Mouse (Mus musculus) stomach, embryonic 15.5 days (tissue): ENCODE data around the gene Wdr31. TPM values are rescaled to one million over a fixed set of nuclear protein-coding genes. Genes with fewer than 3 reads are reported as not detected.

Source experiments
- ATAC-seq: fragments of 200-750 bp; cut with Nextera tagmentation; 2 replicates; pipeline ENCODE4 v1.8.0; 2017; ENCODE audit warnings: low read depth, moderate number of reproducible peaks, moderate TSS enrichment; ENCODE audit not compliant: insufficient read depth, low FRiP score
- H3K27ac ChIP-seq: fragments of 300-500 bp; sonication (generic); 2 replicates; pipeline ENCODE4 v1.5.1; 2015; ENCODE audit warnings: mild to moderate bottlenecking, inconsistent platforms
- H3K27me3 ChIP-seq: fragments of 300-500 bp; sonication (generic); replicated peaks from 2 replicates; pipeline ENCODE4 v1.6.1; 2015; ENCODE audit warnings: inconsistent platforms
- H3K36me3 ChIP-seq: fragments of 300-500 bp; sonication (generic); 2 replicates; pipeline ENCODE4 v1.6.1; 2015; ENCODE audit warnings: inconsistent platforms
- H3K4me1 ChIP-seq: fragments of 300-500 bp; sonication (generic); 2 replicates; pipeline ENCODE4 v1.6.1; 2015; ENCODE audit warnings: inconsistent platforms
- H3K4me2 ChIP-seq: fragments of 300-500 bp; sonication (generic); 2 replicates; pipeline ENCODE4 v1.6.1; 2015; ENCODE audit warnings: mild to moderate bottlenecking, inconsistent platforms
- H3K4me3 ChIP-seq: fragments of 300-500 bp; sonication (generic); replicated peaks from 2 replicates; pipeline ENCODE4 v1.5.1; 2015; ENCODE audit warnings: inconsistent platforms
- H3K9ac ChIP-seq: fragments of 300-500 bp; sonication (generic); 2 replicates; pipeline ENCODE4 v1.6.1; 2015; ENCODE audit warnings: inconsistent platforms
- H3K9me3 ChIP-seq: fragments of 300-500 bp; sonication (generic); 2 replicates; pipeline ENCODE4 v1.6.1; 2016; ENCODE audit warnings: inconsistent platforms
- WGBS: fragments of 180-500 bp; shearing (Covaris S2); methylation state at CpG from one replicate; pipeline ENCODE4 v1.1.7; 2015; 5-methylcytosine and 5-hydroxymethylcytosine counted together
- polyA plus RNA-seq: library from polyadenylated mRNA; unstranded; fragments of >200 nt; fragmentation: Nextera tagmentation; extraction: Ambion mirVana; gene quantifications from 2 replicates; pipeline ENCODE4 v1.2.1, GENCODE M21; 2015

Wdr31 gene
- 6.2 and 7.8 TPM in 2 replicates for polyA plus RNA-seq

DNA sequence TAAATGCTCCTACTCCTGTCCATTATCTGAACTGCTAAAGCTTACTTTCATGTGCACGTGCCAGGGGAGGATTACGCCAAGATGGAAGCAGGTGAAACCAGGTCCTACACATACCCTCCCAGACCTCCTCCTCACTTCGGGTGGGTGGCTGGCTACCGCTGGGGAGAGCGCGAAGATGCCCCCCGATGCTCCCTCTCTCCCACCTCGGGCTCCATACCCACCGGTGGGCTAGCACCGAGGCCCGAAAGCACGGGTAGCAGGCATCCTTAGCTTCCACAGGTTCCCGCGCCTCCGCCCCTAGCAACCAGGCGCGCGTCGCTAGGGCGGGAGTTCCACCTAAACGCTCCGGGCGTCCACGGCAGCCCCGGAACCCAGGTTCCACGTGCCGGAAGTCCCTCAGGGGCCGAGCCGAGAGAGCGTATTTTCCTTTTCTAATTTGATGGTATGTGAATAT is at the start of gene Wdr31:
TSS of gene Wdr31 (minus strand) at position 299 of the 454 bp plus-strand sequence.
- Histone ChIP-seq H3K4me2 (peak within 1 kb of the TSS; percentile 83), H3K27me3 (no peaks in the 10 kb centered on the region), H3K9me3 (no peaks in the 10 kb centered on the region), H3K36me3 (no peaks in the 10 kb centered on the region), H3K9ac (peak within 1 kb of the TSS; percentile 35; the same call in 1 of the 2 replicates), H3K4me3 (peak within 1 kb of the TSS; percentile 76), H3K4me1 (0 out of 2 replicates have a peak, but pooled peaks cover 7% of the 10 kb centered on the region), H3K27ac (no peak within 1 kb of the TSS)
- ATAC-seq: peak; percentile 88; the same call in 1 of the 2 replicates
- under 1% methylated on average over 30 of the region's 30 CpGs for WGBS

DNA sequence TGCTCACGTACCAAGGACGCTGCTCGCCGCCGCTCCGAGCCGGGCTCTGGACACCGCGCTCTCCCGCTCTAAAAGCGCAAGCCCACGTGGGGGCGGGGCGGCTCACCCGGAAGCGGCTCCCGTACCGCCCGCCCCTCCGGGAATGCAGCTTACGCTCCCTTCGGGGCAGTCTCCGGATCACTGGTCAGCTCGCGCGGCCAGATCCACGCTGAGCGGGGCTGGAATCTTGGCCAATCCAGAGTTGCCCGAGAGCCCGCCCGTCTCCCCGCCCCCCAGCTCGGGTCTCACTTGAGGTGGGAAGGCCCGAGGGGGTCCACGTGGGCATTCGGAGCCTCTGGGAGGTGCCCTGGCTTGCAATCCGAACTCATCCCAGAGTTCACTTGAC is 49.1 kb upstream of the Wdr31 start, which contains the start of gene Alad:
TSS of gene Alad (minus strand) at position 70 of the 385 bp plus-strand sequence.
- Histone ChIP-seq H3K9me3 (no peaks in the 10 kb centered on the region), H3K4me3 (peak within 1 kb of the TSS; percentile 85), H3K4me2 (peak within 1 kb of the TSS; percentile 62), H3K36me3 (no peaks in the 10 kb centered on the region), H3K4me1 (peaks cover 52% of the 10 kb centered on the region), H3K9ac (peak within 1 kb of the TSS; percentile 80), H3K27me3 (no peaks in the 10 kb centered on the region), H3K27ac (peak within 1 kb of the TSS; percentile 93)
- peak; percentile 79 for ATAC-seq
- under 1% methylated on average over 35 of the region's 37 CpGs for WGBS

DNA sequence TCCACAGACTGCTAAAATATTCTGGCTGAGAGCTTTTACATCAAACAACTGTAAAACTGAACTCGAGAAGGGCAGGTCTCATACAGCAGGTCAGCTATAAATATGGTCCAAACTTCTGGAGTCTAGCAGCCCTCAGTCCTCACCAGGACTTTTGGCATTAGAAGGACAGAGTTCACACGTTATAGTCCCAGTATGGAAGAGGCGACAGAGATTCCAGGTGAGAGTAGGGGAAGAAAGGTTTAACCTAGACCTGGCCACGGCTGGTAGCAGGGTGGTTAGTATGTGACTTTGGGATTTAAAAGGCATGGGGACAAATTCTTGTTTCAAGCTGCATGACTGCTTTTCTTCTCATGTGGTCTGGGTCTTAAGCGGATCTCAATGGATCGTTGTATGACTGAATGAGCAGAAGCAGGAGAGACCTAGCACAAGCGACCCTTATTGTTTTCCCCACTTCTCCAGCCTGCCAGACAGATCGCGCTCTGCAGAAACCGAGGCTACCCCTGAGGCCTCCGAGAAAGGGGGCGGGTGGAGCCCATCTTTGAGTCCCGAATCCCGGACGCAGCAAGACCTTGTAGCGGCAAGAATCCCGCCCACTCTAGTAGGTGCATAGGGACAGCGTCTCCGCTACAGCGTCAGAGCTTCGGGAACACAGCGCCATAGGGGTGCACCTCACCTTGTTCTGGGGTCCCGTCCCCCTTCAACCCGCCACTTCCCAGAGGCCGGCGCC is 48.6 kb upstream of the Wdr31 start:
- Histone ChIP-seq H3K9ac (peak overlapping the region; percentile 80), H3K27ac (peak overlapping the region; percentile 93), H3K4me3 (peak overlapping the region; percentile 85), H3K4me2 (peak overlapping the region; percentile 62), H3K36me3 (no peaks in the 10 kb centered on the region), H3K9me3 (no peaks in the 10 kb centered on the region), H3K27me3 (no peaks in the 10 kb centered on the region), H3K4me1 (peaks cover 48% of the 10 kb centered on the region)
- WGBS: 1% methylated on average over 26 of the region's 26 CpGs
- ATAC-seq: peak; percentile 37

DNA sequence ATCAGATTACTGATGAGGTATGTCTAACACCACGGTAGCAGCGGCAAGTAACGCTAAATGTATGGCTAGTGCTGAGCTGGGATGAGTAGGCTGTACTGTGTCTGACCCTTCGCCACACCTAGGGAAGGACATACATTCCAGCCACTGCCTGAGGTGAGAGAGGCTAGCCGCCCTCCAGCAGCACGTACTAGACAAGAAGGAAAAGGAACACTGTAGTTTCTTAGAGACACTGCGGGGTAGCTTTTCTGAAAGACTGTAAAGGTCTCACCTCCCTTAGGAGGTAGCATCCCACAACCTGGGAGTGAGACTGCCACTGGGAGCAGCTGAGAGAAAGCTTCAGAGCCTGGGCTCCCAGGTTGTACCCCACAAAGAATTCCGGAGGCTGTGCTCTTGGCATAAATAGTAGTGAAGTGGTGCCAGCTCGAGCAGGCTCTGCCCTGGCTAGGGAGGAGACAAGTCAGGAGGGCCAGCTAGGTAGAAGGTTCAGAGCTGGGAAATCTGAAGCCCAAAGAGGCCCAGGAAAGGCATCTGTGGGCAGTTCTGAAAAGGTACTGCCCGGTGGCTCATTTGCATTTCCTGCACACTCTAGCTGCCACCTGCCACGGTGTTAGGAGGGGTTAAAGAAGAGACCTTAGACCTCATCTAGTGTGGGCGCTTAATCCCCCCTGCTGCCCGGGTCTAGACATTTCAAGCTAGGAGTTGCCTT is 47.9 kb upstream of the Wdr31 start:
- Histone ChIP-seq H3K4me1 (peaks cover 47% of the 10 kb centered on the region), H3K9ac (peak overlapping the region; percentile 80; the same call in 1 of the 2 replicates), H3K27me3 (no peaks in the 10 kb centered on the region), H3K9me3 (no peaks in the 10 kb centered on the region), H3K36me3 (0 out of 2 replicates have a peak, but pooled peaks cover 5% of the 10 kb centered on the region), H3K4me2 (peak overlapping the region; percentile 62), H3K27ac (peak overlapping the region; percentile 93), H3K4me3 (peak overlapping the region; percentile 85)
- 0 out of 2 replicates have a peak, but pooled peaks have one; percentile 11 for ATAC-seq
- WGBS: 33% methylated on average over 13 of the region's 13 CpGs

DNA sequence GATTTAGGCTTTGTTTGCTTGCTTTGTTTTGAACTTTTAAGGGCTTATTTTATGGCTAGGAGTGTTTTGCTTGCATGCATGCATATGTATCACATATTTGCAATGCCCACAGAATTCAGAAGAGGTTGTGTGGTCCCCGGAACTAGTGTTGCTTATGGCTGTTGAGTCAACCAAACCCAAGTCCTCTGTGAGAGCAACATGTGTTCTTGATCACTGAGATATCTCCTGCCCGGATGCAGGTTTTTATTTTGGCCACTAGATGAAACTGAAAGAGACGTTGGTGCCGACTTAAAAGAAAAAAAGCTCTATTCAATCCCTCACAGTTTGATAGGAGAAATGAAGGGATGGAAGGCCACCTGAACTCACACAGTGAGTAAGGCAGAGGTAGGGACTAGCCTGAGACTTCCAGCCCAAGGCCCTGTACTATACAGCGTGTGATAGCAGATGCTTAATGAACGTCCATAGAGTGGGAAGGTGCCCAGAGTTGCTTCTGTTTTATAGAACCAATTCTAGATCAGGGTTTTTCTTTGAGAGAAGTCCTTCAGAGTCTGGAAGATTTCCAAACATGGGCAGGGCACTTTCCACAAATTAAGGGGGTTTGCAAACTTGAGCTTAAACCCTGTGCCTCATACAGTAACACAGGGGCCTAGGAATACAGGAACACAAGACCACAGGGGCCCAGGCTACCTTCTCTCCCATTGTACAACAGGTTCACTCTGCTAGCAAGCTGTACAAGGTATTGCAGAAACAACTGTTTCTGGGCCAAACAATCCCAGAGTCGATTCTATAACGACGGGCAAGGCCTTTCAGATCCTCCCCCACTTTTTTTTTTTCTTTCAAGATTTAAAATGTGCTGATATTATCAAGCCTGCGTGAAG is 47.1 kb upstream of the Wdr31 start:
- 59% methylated on average over 10 of the region's 10 CpGs for WGBS
- no peak for ATAC-seq

DNA sequence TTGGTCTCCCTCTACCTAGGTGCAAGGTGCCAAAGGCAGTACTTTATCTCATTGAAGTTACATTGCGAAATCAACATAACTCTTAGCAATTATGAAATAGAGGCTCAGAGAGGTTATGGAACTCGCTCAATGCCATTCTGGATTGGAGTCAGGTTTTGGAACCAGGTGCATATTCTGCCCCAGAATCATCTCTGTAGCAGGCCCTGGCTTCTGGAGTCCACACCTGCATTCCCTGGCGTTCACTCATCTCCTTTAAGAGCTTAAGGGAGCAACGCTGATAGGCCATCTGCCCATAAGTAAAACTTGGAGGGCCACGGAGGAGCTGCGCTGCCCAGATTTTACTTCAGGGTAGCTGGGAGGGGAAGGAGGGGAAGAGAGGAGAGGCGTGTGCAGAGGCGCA is 46.4 kb upstream of the Wdr31 start:
- Histone ChIP-seq H3K36me3 (peaks cover 18% of the 10 kb centered on the region; the same call in 1 of the 2 replicates), H3K9me3 (no peaks in the 10 kb centered on the region), H3K27me3 (no peaks in the 10 kb centered on the region), H3K27ac (peak overlapping the region; percentile 93), H3K9ac (no peak overlapping the region), H3K4me2 (peak overlapping the region; percentile 62; the same call in 1 of the 2 replicates), H3K4me3 (no peak overlapping the region), H3K4me1 (peaks cover 47% of the 10 kb centered on the region)
- WGBS: 71% methylated on average over 8 of the region's 8 CpGs
- ATAC-seq: no peak

More for the DNA sequence above, 47.1 kb upstream of the Wdr31 start:
- Histone ChIP-seq H3K27ac (peak overlapping the region; percentile 93), H3K9ac (no peak overlapping the region; the same call in 1 of the 2 replicates), H3K4me1 (peaks cover 47% of the 10 kb centered on the region), H3K4me3 (peak overlapping the region; percentile 85), H3K36me3 (peaks cover 12% of the 10 kb centered on the region; the same call in 1 of the 2 replicates), H3K27me3 (no peaks in the 10 kb centered on the region), H3K9me3 (no peaks in the 10 kb centered on the region), H3K4me2 (peak overlapping the region; percentile 62)

DNA sequence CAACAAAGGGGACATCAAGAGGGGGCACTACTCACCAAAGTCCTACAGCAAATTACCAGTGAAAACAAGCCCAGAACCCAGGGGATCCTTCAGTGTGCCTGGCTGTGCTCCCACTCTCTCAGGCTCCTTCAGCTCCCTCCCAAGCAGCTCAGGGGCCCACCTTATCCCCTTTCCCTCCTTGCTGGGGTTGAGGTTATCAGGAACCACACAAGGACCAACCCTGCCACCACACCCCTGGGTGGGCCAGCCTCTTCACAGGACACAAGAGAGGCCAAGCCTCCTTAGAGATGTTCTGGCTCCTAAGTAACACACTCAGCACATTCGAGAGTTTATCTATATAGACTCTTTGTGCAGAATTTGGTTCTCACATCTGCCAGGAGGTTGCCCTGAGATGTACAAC is 45.9 kb upstream of the Wdr31 start:
- Histone ChIP-seq H3K9me3 (no peaks in the 10 kb centered on the region), H3K4me2 (peak overlapping the region; percentile 29), H3K4me3 (0 out of 2 replicates have a peak overlapping the region, but pooled peaks have one; percentile 22), H3K9ac (no peak overlapping the region), H3K27ac (peak overlapping the region; percentile 93; the same call in 1 of the 2 replicates), H3K36me3 (peaks cover 23% of the 10 kb centered on the region), H3K4me1 (peaks cover 47% of the 10 kb centered on the region), H3K27me3 (no peaks in the 10 kb centered on the region)
- WGBS: 67% methylated on average over 1 of the region's 1 CpGs
- ATAC-seq: peak; percentile 83

DNA sequence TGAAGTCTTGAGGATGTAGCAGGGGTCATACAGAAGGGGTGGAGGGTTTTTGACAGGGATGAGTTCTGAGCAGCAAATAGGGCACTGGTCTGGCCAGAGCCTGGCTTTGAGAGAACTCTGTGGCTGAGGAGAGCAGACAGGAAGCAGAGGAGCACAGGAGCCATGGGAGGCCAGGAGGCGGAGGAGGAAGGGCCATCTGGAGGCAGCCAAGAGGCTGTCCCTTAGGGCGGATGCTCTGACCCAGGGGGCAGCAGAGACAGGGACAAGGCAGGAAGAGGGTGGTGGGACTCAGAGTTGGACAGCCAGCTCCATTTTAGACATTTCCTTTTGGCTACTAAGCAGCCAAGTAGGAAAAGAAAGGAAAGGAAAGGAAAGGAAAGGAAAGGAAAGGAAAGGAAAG is 45.4 kb upstream of the Wdr31 start:
- peak overlapping the region; percentile 22 for H3K4me3 ChIP-seq
- H3K27me3 ChIP-seq: no peaks in the 10 kb centered on the region
- H3K9ac ChIP-seq: peak overlapping the region; percentile 19; the same call in 1 of the 2 replicates
- 33% methylated on average over 2 of the region's 2 CpGs for WGBS
- no peaks in the 10 kb centered on the region for H3K9me3 ChIP-seq
- peak overlapping the region; percentile 29; the same call in 1 of the 2 replicates for H3K4me2 ChIP-seq
- ATAC-seq: no peak
- peak overlapping the region; percentile 93 for H3K27ac ChIP-seq
- H3K36me3 ChIP-seq: peaks cover 27% of the 10 kb centered on the region
- H3K4me1 ChIP-seq: peaks cover 47% of the 10 kb centered on the region

DNA sequence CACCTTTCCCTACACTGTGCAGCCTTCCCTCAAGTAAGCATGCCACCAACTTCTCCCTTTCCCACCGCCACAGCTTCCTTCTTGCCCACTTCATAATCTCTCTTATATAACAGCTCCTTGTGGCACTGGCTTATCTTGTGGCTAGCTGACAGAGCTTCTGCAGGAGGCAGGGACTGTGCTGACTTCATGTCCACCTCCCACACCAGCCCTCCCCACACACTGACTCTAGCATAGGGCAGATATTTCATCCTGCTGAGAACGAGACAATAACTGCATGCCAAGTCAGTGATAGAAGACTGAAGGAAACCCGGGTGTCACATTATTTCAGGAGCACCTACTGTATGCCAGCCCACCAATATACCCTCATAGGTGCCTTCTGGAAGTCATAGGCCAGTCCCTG is 44.8 kb upstream of the Wdr31 start:
- Histone ChIP-seq H3K27ac (peak overlapping the region; percentile 93), H3K4me2 (peak overlapping the region; percentile 11), H3K4me1 (peaks cover 47% of the 10 kb centered on the region), H3K36me3 (peaks cover 33% of the 10 kb centered on the region), H3K27me3 (no peaks in the 10 kb centered on the region), H3K9ac (no peak overlapping the region), H3K4me3 (peak overlapping the region; percentile 22), H3K9me3 (no peaks in the 10 kb centered on the region)
- ATAC-seq: no peak
- WGBS: 65% methylated on average over 3 of the region's 3 CpGs

DNA sequence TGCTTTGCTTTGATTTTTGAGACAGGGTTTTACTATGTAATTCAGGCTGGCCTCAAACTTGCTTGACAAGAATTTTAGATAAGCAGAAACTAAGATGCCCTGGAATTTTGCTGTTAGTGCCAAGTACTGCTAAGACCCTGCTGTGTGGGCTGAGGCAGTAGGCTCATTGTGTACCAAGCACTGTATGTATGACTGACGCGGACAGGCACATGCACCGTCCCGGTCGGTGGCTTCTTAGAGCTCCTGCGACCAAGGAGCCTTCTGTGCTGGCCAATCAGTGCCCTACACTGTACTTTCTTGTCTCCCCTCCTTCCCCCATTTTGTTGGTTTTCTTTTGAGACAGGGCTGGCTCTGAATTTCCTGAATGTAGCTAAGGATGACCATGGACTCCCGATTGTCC is 44.3 kb upstream of the Wdr31 start:
- ATAC-seq: no peak
- peaks cover 47% of the 10 kb centered on the region for H3K4me1 ChIP-seq
- no peak overlapping the region for H3K9ac ChIP-seq
- no peaks in the 10 kb centered on the region for H3K9me3 ChIP-seq
- H3K36me3 ChIP-seq: peaks cover 37% of the 10 kb centered on the region
- peak overlapping the region; percentile 11 for H3K4me2 ChIP-seq
- 83% methylated on average over 7 of the region's 7 CpGs for WGBS
- H3K27me3 ChIP-seq: no peaks in the 10 kb centered on the region
- H3K4me3 ChIP-seq: peak overlapping the region; percentile 22; the same call in 1 of the 2 replicates
- H3K27ac ChIP-seq: peak overlapping the region; percentile 93; the same call in 1 of the 2 replicates

DNA sequence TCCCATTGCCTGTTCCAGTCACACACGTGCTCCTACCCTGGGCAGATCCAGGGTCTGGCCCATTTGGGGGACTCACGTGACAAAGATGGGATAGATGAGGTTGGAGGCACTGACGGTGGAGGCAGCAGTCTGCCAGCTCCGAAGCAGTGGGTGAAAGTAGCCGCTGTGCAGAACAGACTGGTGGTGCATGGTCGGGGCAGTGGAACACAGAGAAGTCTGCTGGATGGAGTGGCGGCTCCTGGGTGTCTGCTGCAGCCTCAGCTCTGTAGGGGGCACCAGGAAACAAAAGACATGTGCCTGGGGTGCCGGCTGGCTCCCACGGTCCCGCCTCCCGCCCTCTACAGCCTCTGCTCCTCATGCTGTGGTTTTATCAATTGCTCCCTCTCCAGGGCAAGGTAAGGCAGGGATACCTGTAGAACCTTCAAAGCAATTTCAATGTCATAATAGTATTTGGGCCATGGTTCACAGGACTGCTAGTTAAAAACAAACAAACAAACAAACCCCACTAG is 43.4 kb upstream of the Wdr31 start:
- H3K27ac ChIP-seq: no peak overlapping the region
- WGBS: 54% methylated on average over 11 of the region's 11 CpGs
- H3K4me1 ChIP-seq: peaks cover 44% of the 10 kb centered on the region
- no peak for ATAC-seq
- H3K4me3 ChIP-seq: no peak overlapping the region
- H3K27me3 ChIP-seq: no peaks in the 10 kb centered on the region
- no peak overlapping the region for H3K9ac ChIP-seq
- peaks cover 46% of the 10 kb centered on the region for H3K36me3 ChIP-seq
- H3K9me3 ChIP-seq: no peaks in the 10 kb centered on the region
- no peak overlapping the region for H3K4me2 ChIP-seq
